Mouse (Mus musculus) layer of hippocampus, postnatal 14 days (tissue): Measurements from ENCODE around the gene Cyp4a29. TPM values are rescaled to one million over a fixed set of nuclear protein-coding genes. Genes with fewer than 3 reads are reported as not detected.
"Not testable (repeated sequence)": the region's sequence is repeated elsewhere in the genome, so short reads cannot be mapped to it uniquely, and the experiment has no call there.

Experiments used
- DNase-seq, 2 experiments: peaks; one replicate each; pipeline ENCODE4 v3.0.0; 2021 to 2022; ENCODE audit warnings: low spot score in 2 of 2, mixed read lengths in 1 of 2
- long read RNA-seq, 2 experiments: library from polyadenylated mRNA; stranded (forward); transcript quantifications; one replicate each; pipeline ENCODE4 v2.0.0; 2021
- total RNA-seq, 2 experiments: library from RNA; stranded (reverse); gene quantifications; 2 replicates each; pipeline ENCODE4 v1.2.3; 2021

Cyp4a29 gene
- total RNA-seq: not detected
- long read RNA-seq, experiment 1: 0 reads
- long read RNA-seq, experiment 2: 0 reads

DNA sequence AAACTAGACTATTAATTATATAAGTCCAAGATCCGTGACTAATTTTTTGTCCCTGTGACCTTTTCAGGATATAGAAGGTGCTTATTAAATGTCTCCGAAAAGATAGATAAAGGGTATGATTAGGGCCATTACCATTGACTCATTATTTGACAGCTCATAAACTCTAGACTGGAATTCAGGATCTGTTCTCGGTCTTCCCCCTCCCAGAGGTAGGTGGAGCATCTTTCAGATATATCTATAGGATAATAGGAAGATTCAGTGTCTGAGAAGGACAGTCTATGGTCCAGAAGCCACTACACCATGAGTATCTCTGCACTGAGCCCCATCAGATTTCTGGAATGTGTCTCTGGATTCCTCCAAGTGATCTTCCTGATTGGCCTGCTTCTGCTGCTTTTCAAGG, at the start of gene Cyp4a29:
TSS of gene Cyp4a29 (plus strand) at position 301 of the 400 bp plus-strand sequence.
- DNase-seq: no peak

- DNase-seq: not testable (repeated sequence)
These were observed 9.0 kb upstream of the Cyp4a29 start for GRCm38 (mm10) chr4:115232901-115233300.

GRCm38 (mm10) chr4:115236462-115237096, 5.3 kb upstream of the Cyp4a29 start:
- no peak for DNase-seq

DNA sequence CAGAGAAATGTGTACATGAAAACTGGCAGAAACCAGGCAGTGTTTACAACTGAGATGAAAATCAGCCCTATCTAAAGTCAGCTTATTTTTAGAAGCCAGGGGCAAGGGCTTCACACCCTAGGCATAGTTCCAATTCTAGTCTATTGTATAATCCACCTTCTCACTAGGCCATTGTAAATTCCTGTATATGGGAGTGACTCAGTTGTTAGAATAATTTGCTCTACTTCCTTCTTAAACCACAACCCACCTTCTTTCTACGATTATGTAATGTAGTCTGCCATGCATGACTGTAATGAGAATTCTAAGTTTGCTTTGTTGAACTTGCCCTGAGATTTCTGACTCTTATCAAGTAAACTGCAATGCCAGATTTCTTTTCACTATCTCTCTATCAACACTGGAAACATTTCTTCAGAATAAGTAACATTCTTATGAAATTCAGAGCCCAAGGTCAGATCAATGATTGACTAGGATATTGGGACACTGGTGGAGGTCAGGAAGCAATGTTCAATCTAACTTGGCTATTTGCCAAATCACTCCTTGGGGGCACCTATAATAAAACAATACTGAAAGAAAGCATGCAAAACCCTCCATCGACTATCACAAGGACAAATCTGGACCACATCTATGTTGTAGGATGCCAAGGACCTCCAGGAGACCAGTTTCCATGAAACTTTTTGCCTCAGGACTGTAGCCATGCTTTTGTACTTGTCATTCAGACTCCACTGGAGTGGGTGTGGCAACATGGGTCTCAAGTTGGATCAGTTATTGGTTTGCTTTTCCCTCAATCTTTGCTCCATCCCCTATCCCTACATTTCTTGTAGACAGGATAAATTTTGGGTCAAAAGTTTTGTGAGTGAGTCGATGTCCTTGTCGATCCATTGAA, 23.0 kb downstream of the Cyp4a29 start:
- DNase-seq: not testable (repeated sequence)

- DNase-seq: not testable (repeated sequence)
These were observed 36.5 kb downstream of the Cyp4a29 start for GRCm38 (mm10) chr4:115278215-115278982.

DNA sequence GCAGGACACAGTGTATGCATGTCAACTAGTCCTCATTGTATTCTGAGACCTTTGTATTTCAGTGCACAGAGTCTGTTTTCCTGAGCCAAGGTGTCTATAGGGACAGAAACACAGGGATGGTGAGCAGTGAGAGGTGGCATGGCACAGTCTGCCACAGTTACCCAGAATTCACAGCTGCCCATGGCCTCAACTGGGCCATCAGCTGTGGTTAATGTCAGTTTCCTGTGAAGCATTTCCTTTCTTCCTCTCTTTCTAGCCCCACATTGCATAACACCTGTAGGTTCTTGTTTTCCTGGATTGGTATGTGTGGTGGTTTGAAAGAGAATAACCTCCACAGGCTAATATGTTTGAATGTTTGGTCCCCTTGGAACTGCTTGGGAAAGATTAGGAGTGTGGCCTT, 38.5 kb downstream of the Cyp4a29 start:
- DNase-seq: no peak

GRCm38 (mm10) chr4:115280779-115281178, 38.9 kb downstream of the Cyp4a29 start:
- not testable (repeated sequence) for DNase-seq

DNA sequence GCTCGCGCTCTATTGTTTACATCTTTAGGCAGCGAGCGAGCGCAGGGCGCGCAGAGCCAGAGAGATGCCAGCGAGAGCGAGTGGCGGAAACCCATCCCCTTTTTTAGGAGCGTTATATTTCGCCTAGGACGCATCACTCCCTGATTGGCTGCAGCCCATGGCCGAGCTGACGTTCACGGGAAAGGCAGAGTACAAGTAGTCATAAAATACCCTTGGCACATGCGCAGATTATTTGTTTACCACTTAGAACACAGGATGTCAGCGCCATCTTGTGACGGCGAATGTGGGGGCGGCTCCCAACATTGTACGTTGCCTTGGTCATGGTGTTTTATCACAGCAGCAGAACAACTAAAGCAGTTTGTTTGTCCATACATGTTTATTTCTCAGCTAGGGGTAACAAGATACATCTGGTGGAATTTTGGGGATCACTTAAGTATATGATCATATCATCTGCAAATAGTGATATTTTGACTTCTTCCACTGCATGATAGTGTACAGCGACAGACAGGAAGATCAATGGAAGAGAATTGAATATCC, 39.4 kb downstream of the Cyp4a29 start:
- DNase-seq: not testable (repeated sequence)

DNA sequence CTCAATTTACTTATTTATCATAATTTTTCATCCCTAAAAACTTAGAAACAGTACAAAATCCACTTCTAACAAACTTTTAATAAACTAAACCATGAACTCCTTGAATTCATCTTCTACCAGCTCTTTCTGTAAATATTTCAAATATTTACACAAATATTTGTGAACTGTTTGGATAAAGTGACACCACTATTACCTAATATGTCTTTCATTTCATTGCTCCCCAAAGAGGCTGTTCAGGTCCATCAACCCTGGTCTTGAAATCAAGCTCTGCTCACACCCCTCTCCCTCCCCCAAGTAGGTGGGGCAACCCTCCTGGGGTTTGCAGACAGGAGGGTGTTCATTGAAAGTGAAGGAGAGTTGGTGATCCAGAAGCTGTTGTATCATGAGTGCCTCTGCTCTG, 56.9 kb downstream of the Cyp4a29 start, which contains the start of gene Cyp4a12a:
TSS of gene Cyp4a12a (plus strand) at position 301 of the 400 bp plus-strand sequence.
- DNase-seq: not testable (repeated sequence)

Other genes with a start within 250 kb of the Cyp4a29 start
- under 1 TPM; 0.78 to 0.98 TPM for gene Stil, start 241.9 kb upstream of the Cyp4a29 start, total RNA-seq
- gene Tal1, start 185.7 kb upstream of the Cyp4a29 start, total RNA-seq: 1 to 10 TPM; 2.3 to 2.4 TPM
- under 1 TPM in 1 of 2 experiments, not detected in 1; 0.78 TPM for gene Pdzk1ip1, start 153.4 kb upstream of the Cyp4a29 start, total RNA-seq
- 1 to 10 TPM; 8.5 to 9.7 TPM for gene Cyp4x1, start 107.8 kb upstream of the Cyp4a29 start, total RNA-seq
- gene Cyp4a12a, start 57.0 kb downstream of the Cyp4a29 start, total RNA-seq: not detected
- not detected for gene Cyp4a12b, start 169.5 kb downstream of the Cyp4a29 start, total RNA-seq
- not detected for gene Cyp4a30b, start 210.5 kb downstream of the Cyp4a29 start, total RNA-seq